Mouse (Mus musculus): Measurements from ENCODE around the gene Hdhd3. TPM values are rescaled to one million over a fixed set of nuclear protein-coding genes. Genes with fewer than 3 reads are reported as not detected.

The Hdhd3 gene
- polyA plus RNA-seq, 1 experiment from 2014 or later: 32.1 TPM

DNA sequence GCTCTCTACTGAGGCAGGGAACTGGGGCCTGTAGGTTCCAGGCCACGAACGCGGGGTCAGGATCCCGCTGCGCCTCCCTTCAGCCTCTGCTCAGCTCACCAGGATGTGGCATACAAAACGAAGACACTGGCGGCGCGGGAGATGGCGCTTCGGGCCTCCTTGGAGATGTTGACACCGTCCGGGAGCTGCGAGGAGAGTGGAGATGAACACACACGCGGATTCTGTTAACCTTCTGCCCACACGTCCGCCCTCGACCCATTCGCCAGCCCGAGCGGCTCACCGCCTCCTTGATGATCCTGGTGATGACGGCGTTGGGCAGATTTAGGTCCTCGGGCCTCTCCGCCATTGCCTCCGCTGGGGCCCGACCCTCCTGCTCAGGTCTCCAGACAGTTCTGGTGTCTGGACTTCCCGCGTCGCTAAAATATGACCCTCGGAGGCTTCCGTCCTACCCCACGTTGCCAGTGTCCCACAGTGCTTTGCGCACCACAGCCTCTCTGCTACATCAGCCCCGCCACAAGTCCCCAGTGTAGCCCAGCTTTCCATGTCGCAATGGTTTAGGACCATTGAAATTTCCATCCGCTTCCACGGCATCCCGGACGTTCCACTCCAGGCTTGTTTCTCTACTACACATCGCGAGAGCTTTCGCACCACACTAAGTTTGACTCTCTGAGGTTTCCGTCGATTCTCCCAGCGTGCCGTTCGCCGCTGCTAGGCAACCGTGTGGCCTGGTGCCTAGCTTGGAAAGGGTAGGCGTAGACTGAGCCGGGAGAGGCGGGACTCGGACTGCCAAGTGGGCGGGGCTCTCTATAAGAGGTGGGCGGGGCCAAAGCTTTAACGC is 21.6 kb upstream of the Hdhd3 start, which contains the start of the genes Pole3 and 4933430I17Rik:
Gene Pole3, minus strand, starts transcription at position 418 of the 838 bp plus-strand sequence.
Gene 4933430I17Rik, plus strand, starts transcription at position 719 of the 838 bp plus-strand sequence.
- Histone ChIP-seq H3K4me2 (ENCODE audit: low read depth, low read length) (peak within 1 kb of the TSS; percentile 75), H3K4me1 (ENCODE audit: control insufficient read depth, insufficient read depth, low read length) (peaks cover 7% of the 10 kb centered on the region), H3K27me3 (ENCODE audit: control insufficient read depth, insufficient read depth, low read length) (no peaks in the 10 kb centered on the region), H3K9me3 (replicated peaks; ENCODE audit: control insufficient read depth, low read length) (no peaks in the 10 kb centered on the region), H3K4me3 (replicated peaks; ENCODE audit: low read length) (peak within 1 kb of the TSS; percentile 92), H3K9ac (ENCODE audit: low read length) (peak within 1 kb of the TSS; percentile 92), H3K27ac (ENCODE audit: low read length) (peak within 1 kb of the TSS; percentile 96), H3K36me3 (ENCODE audit: control insufficient read depth, insufficient read depth, low read length) (no peaks in the 10 kb centered on the region)
- under 1% methylated on average over 59 of the region's 59 CpGs for WGBS
- peak; percentile 98 for ATAC-seq (ENCODE audit: insufficient read depth, low FRiP score)

DNA sequence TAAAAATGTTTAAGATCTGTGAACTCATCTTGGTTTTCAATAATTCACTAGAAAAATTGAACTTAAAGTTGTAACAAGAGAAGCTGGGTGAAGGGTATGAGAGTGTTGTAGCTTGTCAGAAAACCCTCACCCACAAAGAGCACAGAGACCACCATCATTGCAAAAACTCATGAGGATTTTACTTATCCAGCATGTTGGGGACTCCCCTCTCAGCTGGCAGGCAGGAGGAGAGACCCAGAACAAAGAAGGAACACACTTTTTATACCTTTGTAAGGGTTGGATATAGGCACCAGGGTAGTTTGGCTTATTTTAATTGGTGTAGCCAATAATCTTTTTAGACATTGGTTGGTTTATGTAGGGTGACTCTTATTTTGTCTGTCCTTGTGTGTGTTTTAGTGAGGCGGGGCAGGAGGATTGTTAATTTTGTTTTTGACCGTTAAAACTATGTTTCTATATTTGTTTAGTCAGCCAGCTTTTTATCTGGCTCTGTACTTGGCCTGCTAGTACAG is 17.7 kb upstream of the Hdhd3 start:
- Histone ChIP-seq H3K4me2 (ENCODE audit: low read depth, low read length) (peak overlapping the region; percentile 81; the same call in 1 of the 2 replicates), H3K27me3 (ENCODE audit: control insufficient read depth, insufficient read depth, low read length) (no peaks in the 10 kb centered on the region), H3K36me3 (ENCODE audit: control insufficient read depth, insufficient read depth, low read length) (no peaks in the 10 kb centered on the region), H3K9ac (ENCODE audit: low read length) (no peak overlapping the region), H3K27ac (ENCODE audit: low read length) (peak overlapping the region; percentile 73; the same call in 1 of the 2 replicates), H3K4me3 (replicated peaks; ENCODE audit: low read length) (no peak overlapping the region), H3K9me3 (replicated peaks; ENCODE audit: control insufficient read depth, low read length) (no peaks in the 10 kb centered on the region), H3K4me1 (ENCODE audit: control insufficient read depth, insufficient read depth, low read length) (peaks cover 38% of the 10 kb centered on the region)
- ATAC-seq (ENCODE audit: insufficient read depth, low FRiP score): no peak
- 67% methylated on average over 2 of the region's 2 CpGs for WGBS

DNA sequence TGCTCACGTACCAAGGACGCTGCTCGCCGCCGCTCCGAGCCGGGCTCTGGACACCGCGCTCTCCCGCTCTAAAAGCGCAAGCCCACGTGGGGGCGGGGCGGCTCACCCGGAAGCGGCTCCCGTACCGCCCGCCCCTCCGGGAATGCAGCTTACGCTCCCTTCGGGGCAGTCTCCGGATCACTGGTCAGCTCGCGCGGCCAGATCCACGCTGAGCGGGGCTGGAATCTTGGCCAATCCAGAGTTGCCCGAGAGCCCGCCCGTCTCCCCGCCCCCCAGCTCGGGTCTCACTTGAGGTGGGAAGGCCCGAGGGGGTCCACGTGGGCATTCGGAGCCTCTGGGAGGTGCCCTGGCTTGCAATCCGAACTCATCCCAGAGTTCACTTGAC is 16.6 kb upstream of the Hdhd3 start, which contains the start of gene Alad:
Gene Alad, minus strand, starts transcription at position 70 of the 385 bp plus-strand sequence.
- peak within 1 kb of the TSS; percentile 81 for H3K4me2 ChIP-seq (ENCODE audit: low read depth, low read length)
- no peaks in the 10 kb centered on the region for H3K9me3 ChIP-seq (replicated peaks; ENCODE audit: control insufficient read depth, low read length)
- H3K27me3 ChIP-seq (ENCODE audit: control insufficient read depth, insufficient read depth, low read length): no peaks in the 10 kb centered on the region
- WGBS: 0% methylated on average over 37 of the region's 37 CpGs
- peaks cover 49% of the 10 kb centered on the region for H3K4me1 ChIP-seq (ENCODE audit: control insufficient read depth, insufficient read depth, low read length)
- H3K4me3 ChIP-seq (replicated peaks; ENCODE audit: low read length): peak within 1 kb of the TSS; percentile 80
- H3K9ac ChIP-seq (ENCODE audit: low read length): peak within 1 kb of the TSS; percentile 88
- no peaks in the 10 kb centered on the region for H3K36me3 ChIP-seq (ENCODE audit: control insufficient read depth, insufficient read depth, low read length)
- peak within 1 kb of the TSS; percentile 97 for H3K27ac ChIP-seq (ENCODE audit: low read length)
- peak; percentile 85 for ATAC-seq (ENCODE audit: insufficient read depth, low FRiP score)

DNA sequence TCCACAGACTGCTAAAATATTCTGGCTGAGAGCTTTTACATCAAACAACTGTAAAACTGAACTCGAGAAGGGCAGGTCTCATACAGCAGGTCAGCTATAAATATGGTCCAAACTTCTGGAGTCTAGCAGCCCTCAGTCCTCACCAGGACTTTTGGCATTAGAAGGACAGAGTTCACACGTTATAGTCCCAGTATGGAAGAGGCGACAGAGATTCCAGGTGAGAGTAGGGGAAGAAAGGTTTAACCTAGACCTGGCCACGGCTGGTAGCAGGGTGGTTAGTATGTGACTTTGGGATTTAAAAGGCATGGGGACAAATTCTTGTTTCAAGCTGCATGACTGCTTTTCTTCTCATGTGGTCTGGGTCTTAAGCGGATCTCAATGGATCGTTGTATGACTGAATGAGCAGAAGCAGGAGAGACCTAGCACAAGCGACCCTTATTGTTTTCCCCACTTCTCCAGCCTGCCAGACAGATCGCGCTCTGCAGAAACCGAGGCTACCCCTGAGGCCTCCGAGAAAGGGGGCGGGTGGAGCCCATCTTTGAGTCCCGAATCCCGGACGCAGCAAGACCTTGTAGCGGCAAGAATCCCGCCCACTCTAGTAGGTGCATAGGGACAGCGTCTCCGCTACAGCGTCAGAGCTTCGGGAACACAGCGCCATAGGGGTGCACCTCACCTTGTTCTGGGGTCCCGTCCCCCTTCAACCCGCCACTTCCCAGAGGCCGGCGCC is 16.0 kb upstream of the Hdhd3 start:
- peaks cover 47% of the 10 kb centered on the region for H3K4me1 ChIP-seq (ENCODE audit: control insufficient read depth, insufficient read depth, low read length)
- no peaks in the 10 kb centered on the region for H3K36me3 ChIP-seq (ENCODE audit: control insufficient read depth, insufficient read depth, low read length)
- H3K4me2 ChIP-seq (ENCODE audit: low read depth, low read length): peak overlapping the region; percentile 81
- H3K4me3 ChIP-seq (replicated peaks; ENCODE audit: low read length): peak overlapping the region; percentile 80
- peak; percentile 61 for ATAC-seq (ENCODE audit: insufficient read depth, low FRiP score)
- H3K27me3 ChIP-seq (ENCODE audit: control insufficient read depth, insufficient read depth, low read length): no peaks in the 10 kb centered on the region
- H3K9ac ChIP-seq (ENCODE audit: low read length): peak overlapping the region; percentile 88
- H3K9me3 ChIP-seq (replicated peaks; ENCODE audit: control insufficient read depth, low read length): no peaks in the 10 kb centered on the region
- H3K27ac ChIP-seq (ENCODE audit: low read length): peak overlapping the region; percentile 97
- under 1% methylated on average over 26 of the region's 26 CpGs for WGBS

DNA sequence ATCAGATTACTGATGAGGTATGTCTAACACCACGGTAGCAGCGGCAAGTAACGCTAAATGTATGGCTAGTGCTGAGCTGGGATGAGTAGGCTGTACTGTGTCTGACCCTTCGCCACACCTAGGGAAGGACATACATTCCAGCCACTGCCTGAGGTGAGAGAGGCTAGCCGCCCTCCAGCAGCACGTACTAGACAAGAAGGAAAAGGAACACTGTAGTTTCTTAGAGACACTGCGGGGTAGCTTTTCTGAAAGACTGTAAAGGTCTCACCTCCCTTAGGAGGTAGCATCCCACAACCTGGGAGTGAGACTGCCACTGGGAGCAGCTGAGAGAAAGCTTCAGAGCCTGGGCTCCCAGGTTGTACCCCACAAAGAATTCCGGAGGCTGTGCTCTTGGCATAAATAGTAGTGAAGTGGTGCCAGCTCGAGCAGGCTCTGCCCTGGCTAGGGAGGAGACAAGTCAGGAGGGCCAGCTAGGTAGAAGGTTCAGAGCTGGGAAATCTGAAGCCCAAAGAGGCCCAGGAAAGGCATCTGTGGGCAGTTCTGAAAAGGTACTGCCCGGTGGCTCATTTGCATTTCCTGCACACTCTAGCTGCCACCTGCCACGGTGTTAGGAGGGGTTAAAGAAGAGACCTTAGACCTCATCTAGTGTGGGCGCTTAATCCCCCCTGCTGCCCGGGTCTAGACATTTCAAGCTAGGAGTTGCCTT is 15.3 kb upstream of the Hdhd3 start:
- H3K27me3 ChIP-seq (ENCODE audit: control insufficient read depth, insufficient read depth, low read length): no peaks in the 10 kb centered on the region
- no peaks in the 10 kb centered on the region for H3K36me3 ChIP-seq (ENCODE audit: control insufficient read depth, insufficient read depth, low read length)
- peaks cover 42% of the 10 kb centered on the region for H3K4me1 ChIP-seq (ENCODE audit: control insufficient read depth, insufficient read depth, low read length)
- peak overlapping the region; percentile 97 for H3K27ac ChIP-seq (ENCODE audit: low read length)
- WGBS: 30% methylated on average over 13 of the region's 13 CpGs
- no peaks in the 10 kb centered on the region for H3K9me3 ChIP-seq (replicated peaks; ENCODE audit: control insufficient read depth, low read length)
- peak overlapping the region; percentile 80 for H3K4me3 ChIP-seq (replicated peaks; ENCODE audit: low read length)
- ATAC-seq (ENCODE audit: insufficient read depth, low FRiP score): peak; percentile 34
- peak overlapping the region; percentile 88 for H3K9ac ChIP-seq (ENCODE audit: low read length)
- H3K4me2 ChIP-seq (ENCODE audit: low read depth, low read length): peak overlapping the region; percentile 81

DNA sequence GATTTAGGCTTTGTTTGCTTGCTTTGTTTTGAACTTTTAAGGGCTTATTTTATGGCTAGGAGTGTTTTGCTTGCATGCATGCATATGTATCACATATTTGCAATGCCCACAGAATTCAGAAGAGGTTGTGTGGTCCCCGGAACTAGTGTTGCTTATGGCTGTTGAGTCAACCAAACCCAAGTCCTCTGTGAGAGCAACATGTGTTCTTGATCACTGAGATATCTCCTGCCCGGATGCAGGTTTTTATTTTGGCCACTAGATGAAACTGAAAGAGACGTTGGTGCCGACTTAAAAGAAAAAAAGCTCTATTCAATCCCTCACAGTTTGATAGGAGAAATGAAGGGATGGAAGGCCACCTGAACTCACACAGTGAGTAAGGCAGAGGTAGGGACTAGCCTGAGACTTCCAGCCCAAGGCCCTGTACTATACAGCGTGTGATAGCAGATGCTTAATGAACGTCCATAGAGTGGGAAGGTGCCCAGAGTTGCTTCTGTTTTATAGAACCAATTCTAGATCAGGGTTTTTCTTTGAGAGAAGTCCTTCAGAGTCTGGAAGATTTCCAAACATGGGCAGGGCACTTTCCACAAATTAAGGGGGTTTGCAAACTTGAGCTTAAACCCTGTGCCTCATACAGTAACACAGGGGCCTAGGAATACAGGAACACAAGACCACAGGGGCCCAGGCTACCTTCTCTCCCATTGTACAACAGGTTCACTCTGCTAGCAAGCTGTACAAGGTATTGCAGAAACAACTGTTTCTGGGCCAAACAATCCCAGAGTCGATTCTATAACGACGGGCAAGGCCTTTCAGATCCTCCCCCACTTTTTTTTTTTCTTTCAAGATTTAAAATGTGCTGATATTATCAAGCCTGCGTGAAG is 14.5 kb upstream of the Hdhd3 start:
- no peak for ATAC-seq (ENCODE audit: insufficient read depth, low FRiP score)
- 62% methylated on average over 10 of the region's 10 CpGs for WGBS
- H3K4me1 ChIP-seq (ENCODE audit: control insufficient read depth, insufficient read depth, low read length): peaks cover 42% of the 10 kb centered on the region
- H3K27me3 ChIP-seq (ENCODE audit: control insufficient read depth, insufficient read depth, low read length): no peaks in the 10 kb centered on the region
- H3K9me3 ChIP-seq (replicated peaks; ENCODE audit: control insufficient read depth, low read length): no peaks in the 10 kb centered on the region
- H3K27ac ChIP-seq (ENCODE audit: low read length): peak overlapping the region; percentile 97
- peak overlapping the region; percentile 80 for H3K4me3 ChIP-seq (replicated peaks; ENCODE audit: low read length)
- peak overlapping the region; percentile 54 for H3K9ac ChIP-seq (ENCODE audit: low read length)
- H3K36me3 ChIP-seq (ENCODE audit: control insufficient read depth, insufficient read depth, low read length): no peaks in the 10 kb centered on the region
- peak overlapping the region; percentile 81 for H3K4me2 ChIP-seq (ENCODE audit: low read depth, low read length)

DNA sequence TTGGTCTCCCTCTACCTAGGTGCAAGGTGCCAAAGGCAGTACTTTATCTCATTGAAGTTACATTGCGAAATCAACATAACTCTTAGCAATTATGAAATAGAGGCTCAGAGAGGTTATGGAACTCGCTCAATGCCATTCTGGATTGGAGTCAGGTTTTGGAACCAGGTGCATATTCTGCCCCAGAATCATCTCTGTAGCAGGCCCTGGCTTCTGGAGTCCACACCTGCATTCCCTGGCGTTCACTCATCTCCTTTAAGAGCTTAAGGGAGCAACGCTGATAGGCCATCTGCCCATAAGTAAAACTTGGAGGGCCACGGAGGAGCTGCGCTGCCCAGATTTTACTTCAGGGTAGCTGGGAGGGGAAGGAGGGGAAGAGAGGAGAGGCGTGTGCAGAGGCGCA is 13.8 kb upstream of the Hdhd3 start:
- H3K4me2 ChIP-seq (ENCODE audit: low read depth, low read length): peak overlapping the region; percentile 81
- peaks cover 42% of the 10 kb centered on the region for H3K4me1 ChIP-seq (ENCODE audit: control insufficient read depth, insufficient read depth, low read length)
- peak overlapping the region; percentile 52 for H3K27ac ChIP-seq (ENCODE audit: low read length)
- no peak for ATAC-seq (ENCODE audit: insufficient read depth, low FRiP score)
- peak overlapping the region; percentile 54 for H3K9ac ChIP-seq (ENCODE audit: low read length)
- no peaks in the 10 kb centered on the region for H3K27me3 ChIP-seq (ENCODE audit: control insufficient read depth, insufficient read depth, low read length)
- WGBS: 70% methylated on average over 8 of the region's 8 CpGs
- no peak overlapping the region; the same call in 1 of the 2 replicates for H3K4me3 ChIP-seq (replicated peaks; ENCODE audit: low read length)
- H3K36me3 ChIP-seq (ENCODE audit: control insufficient read depth, insufficient read depth, low read length): peaks cover 6% of the 10 kb centered on the region
- no peaks in the 10 kb centered on the region for H3K9me3 ChIP-seq (replicated peaks; ENCODE audit: control insufficient read depth, low read length)

DNA sequence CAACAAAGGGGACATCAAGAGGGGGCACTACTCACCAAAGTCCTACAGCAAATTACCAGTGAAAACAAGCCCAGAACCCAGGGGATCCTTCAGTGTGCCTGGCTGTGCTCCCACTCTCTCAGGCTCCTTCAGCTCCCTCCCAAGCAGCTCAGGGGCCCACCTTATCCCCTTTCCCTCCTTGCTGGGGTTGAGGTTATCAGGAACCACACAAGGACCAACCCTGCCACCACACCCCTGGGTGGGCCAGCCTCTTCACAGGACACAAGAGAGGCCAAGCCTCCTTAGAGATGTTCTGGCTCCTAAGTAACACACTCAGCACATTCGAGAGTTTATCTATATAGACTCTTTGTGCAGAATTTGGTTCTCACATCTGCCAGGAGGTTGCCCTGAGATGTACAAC is 13.3 kb upstream of the Hdhd3 start:
- H3K4me3 ChIP-seq (replicated peaks; ENCODE audit: low read length): peak overlapping the region; percentile 18
- 50% methylated on average over 1 of the region's 1 CpGs for WGBS
- ATAC-seq (ENCODE audit: insufficient read depth, low FRiP score): 0 out of 2 replicates have a peak, but pooled peaks have one; percentile 31

More for the DNA sequence above, 13.3 kb upstream of the Hdhd3 start:
- Histone ChIP-seq H3K4me2 (ENCODE audit: low read depth, low read length) (peak overlapping the region; percentile 81), H3K9ac (ENCODE audit: low read length) (peak overlapping the region; percentile 63), H3K36me3 (ENCODE audit: control insufficient read depth, insufficient read depth, low read length) (peaks cover 9% of the 10 kb centered on the region), H3K27me3 (ENCODE audit: control insufficient read depth, insufficient read depth, low read length) (no peaks in the 10 kb centered on the region), H3K27ac (ENCODE audit: low read length) (peak overlapping the region; percentile 52), H3K4me1 (ENCODE audit: control insufficient read depth, insufficient read depth, low read length) (peaks cover 42% of the 10 kb centered on the region), H3K9me3 (replicated peaks; ENCODE audit: control insufficient read depth, low read length) (no peaks in the 10 kb centered on the region)
